Mouse (Mus musculus) urinary bladder, postnatal 14 days (tissue): ENCODE measurements around the gene Rpl23.
A peak's percentile ranks its signal among the peaks of the same experiment; 100 is the strongest.

Experiments
- DNase-seq: peaks from one replicate; pipeline ENCODE4 v3.0.0; 2021; ENCODE audit warnings: low spot score

Gene Rpl23

GRCm38 (mm10) chr11:97813746-97814515 lies 31.7 kb upstream of the Rpl23 start:
- no peak for DNase-seq

DNA sequence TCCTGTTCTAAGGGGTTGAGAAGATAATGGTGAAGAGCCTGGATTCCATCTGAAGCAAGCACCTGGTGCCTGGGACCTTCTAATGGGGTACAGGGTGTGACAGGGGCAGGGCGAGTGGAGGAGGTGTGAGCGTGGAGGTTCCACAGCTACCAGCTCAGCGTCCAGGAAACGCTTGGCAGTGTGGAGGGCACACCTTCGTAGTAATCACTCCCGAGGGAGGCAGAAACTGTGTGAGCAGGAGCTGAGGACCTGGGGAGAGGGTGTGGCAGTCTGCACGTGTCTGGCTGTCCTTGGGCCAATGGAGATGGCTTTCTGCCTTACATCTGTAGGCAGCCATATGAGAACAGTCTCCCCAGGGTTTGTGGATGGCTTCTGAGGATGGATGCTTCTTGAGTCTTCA lies 30.8 kb upstream of the Rpl23 start:
- DNase-seq = no peak

DNA sequence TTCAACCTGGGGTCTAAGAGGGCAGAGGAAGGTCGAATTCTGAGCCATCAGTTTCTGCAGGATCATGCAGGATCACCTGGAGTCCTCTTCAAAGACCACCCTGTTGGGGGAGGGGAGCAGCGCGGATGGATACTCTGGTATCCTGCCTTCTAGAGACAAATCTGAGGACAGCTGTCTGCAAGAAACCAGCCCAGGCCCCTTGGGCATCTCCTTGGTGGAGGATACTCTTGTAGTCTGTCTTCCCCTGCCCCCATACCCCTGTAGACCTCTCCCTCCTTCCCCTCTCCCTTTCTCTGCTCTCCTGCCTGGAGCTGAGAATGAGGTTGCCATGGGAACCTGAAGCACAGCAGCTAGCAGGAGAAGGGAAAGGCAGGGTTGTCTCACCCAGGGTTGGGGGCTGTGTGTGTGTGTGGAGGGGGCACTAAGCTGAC lies 30.3 kb upstream of the Rpl23 start:
- DNase-seq = no peak

DNA sequence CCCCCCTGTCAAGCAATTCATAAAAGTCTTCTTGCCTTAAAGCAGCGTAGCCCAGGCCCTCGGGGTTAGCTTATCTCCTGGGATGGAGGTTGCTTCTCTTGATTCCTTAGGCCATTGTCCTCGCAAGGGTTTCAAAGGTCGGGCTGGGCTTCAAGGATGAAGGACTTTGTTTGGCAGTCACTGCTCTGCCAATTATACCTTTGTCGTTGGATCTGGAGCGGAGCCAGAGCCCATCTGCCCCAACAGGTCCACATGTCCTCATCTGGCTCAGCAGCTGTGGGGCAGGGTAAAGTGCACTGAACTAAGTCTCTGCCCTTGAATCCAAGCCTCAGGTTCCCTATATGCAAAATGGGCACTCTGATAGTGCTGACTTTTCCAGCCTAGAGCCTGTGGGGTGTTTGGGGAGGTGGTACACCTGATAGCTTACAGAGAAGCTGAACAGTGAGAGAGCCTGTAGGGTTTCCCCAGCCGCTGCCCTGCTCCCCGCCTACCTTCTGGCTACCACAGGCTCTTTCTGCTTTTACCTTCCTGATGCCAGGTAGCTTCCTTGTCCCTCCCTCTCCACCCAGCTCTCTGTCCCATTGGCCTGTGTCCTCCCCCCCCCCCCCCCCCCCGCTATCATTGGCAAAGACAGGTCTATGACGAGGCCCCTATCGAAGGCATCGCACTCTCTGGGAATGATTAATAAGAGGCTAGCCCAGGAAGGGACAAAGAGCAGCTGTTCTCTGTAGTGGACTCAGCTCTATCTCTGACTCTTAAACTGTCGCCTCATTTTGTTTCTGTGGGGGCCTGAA lies 29.5 kb upstream of the Rpl23 start:
- no peak for DNase-seq

- no peak for DNase-seq
These were observed 28.7 kb upstream of the Rpl23 start for GRCm38 (mm10) chr11:97810970-97811369.

- DNase-seq = peak; percentile 79
These were observed 28.1 kb upstream of the Rpl23 start for GRCm38 (mm10) chr11:97810356-97810755.

GRCm38 (mm10) chr11:97809235-97810121 lies 27.2 kb upstream of the Rpl23 start:
- DNase-seq = no peak

- DNase-seq = no peak
These were observed 26.5 kb upstream of the Rpl23 start for GRCm38 (mm10) chr11:97808621-97809234.

- DNase-seq = no peak
These were observed 25.9 kb upstream of the Rpl23 start for GRCm38 (mm10) chr11:97808093-97808492.

GRCm38 (mm10) chr11:97807626-97808025 lies 25.4 kb upstream of the Rpl23 start:
- no peak for DNase-seq

- DNase-seq = no peak
These were observed 24.4 kb upstream of the Rpl23 start for GRCm38 (mm10) chr11:97806613-97806964.

- no peak for DNase-seq
These were observed 23.7 kb upstream of the Rpl23 start for GRCm38 (mm10) chr11:97805662-97806612.

DNA sequence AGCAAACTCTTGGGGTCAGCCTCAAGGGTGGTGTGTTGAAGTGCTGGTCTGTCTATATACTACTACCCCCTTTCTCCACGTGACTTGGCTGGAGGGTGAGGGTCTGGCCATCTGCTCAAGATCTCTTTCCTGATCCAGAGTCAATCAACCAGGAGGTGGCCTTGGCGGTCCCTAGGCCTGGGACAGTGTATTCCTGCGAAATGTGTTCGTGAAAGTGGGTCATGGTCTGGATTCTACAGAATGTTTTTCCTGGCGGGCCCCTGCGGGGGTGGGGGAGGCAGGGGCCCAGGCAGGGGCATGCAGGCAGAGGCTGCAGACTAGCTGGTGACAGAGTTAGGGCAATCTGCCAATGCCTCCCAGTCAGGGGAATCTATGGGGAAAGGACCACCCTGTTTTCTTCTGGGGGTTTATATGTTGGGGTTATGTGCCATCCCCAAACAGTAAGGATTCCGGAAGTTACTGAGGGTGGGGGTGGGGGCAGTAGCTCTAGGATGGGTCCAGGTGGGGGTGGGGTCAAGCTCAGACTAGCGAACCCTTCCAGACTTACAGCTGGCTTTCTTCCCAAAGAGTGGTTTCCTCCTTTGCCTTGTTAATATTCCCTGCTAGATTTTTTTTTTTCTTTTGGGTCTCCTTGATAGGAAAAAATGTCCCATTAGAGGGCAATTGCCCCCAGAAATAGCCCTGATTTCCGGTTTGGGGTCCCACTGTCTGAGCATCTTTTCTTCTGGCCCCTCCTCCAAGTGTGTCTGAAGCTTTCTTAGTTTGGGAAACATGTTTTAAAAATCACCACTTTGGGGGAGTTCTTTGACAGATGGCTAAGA lies 22.8 kb upstream of the Rpl23 start:
- DNase-seq = no peak

- no peak for DNase-seq
These were observed 21.6 kb upstream of the Rpl23 start for GRCm38 (mm10) chr11:97803847-97804246.

- DNase-seq = no peak
These were observed 20.3 kb upstream of the Rpl23 start for GRCm38 (mm10) chr11:97802495-97802894.

DNA sequence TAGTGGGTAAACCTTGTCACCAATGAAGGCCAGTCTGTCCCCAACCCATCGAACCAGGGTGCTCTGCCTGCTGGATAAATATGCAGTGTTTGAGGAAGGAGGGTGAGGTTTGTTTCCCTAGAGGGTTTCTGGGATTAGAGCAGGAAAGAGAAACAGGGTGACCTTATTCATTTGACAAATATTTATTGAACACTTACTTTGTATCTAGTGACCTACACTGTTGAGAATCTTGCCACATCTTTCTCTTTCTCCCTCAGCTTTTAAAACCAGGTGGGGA lies 19.9 kb upstream of the Rpl23 start:
- DNase-seq = no peak

- peak; percentile 76 for DNase-seq
These were observed 19.4 kb upstream of the Rpl23 start for GRCm38 (mm10) chr11:97801409-97802193.

DNA sequence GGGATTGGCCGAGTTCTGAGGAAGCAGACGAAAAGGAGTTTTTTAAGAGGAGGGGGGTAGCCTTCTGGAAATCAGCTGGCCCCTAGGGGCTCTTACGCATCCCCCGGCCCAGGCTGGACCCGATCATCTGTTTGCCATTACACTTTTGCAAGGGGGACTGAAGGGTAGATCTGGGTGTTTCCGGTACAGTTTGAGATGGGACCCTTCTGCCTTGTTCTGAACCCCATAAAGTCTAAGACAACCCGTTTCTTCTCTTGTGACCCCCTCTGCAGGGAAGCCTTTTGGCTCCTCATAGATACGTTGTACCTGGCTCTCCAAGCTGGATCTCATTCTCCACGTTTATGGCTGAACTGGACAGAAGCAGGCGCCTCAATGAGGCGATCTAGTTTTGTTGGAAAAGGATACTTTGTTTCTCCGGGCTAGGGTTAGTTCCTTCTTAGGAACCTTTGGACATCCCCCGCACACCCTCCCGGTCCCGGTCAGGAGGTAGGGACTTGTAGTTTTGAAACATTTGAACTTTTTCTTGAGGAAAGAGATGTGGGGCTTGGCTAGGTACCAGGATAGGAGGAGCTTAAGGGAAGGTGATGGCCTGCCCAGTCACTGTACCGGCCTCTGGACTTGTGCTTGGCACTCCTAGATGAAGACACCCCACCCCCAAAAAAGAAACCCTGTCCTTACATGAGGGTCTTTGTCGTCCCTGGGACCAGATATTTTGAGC lies 18.6 kb upstream of the Rpl23 start:
- peak; percentile 56 for DNase-seq
